Mouse (Mus musculus): Measurements from ENCODE around the gene Sh3rf3.

Sh3rf3 gene

GRCm38 (mm10) chr10:58922216-58922829 lies 109.2 kb downstream of the Sh3rf3 start:
- DNase-seq = no peak

DNA sequence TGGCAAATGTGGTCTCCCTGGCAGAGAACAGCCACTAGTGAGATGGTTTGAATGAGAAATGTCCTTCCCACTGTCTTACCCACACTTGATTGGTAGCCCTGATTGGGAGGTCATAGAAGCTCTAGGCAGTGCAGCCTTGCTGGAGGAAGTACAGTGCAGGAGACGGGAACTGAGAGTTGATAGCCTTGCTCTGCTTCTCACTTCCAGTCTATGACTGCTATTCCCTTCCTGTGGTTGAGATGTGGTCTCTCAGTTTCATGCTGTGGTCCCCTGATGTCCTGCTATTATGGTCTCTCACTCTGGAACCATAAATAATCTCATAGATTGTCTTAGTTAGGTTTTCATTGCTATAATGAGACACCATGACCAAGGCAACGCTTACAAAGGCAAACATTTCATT lies 109.8 kb downstream of the Sh3rf3 start:
- DNase-seq = no peak

DNA sequence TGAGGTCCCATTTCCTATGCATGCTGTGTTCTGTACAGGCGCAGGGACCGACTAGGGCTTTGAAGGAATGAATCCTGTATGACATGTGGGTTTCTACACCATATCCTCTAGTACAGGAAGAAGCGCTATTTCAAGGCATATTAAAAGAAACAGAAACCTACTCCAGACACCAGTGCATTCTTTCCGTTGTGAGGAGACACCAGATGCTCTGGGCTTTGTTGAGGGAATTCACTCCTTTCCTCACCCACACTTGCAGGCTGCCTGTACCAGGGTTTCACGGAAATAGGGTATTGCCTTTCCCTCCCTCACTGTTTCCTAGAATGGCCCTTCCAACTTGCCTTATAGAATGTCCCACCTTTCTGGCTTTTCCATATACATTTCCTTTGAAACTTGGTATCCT lies 113.4 kb downstream of the Sh3rf3 start:
- DNase-seq = no peak

DNA sequence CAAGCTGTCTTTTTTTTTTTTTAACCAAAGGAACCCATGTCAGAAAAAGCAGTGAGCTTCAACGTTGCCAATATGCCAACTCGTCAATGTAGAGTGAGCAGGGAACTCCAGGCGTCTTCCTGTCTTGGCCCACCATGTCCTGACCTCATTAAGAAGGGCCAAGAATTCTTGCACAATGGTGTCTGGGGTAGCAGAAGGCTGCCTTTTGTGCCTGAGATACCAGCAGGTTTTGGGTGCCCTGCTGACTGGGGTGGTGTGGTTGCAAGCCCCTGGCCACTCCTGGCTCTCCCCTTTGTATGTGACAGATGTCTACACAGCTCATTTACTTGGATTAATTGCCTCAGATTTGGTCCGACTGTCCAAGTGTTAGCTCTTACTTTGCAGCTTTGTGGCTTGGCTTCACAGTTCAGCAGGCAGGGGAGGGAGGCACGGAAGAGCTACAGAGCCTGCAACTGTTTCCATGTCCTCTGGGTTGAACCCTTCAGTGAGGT lies 115.8 kb downstream of the Sh3rf3 start:
- DNase-seq = no peak

DNA sequence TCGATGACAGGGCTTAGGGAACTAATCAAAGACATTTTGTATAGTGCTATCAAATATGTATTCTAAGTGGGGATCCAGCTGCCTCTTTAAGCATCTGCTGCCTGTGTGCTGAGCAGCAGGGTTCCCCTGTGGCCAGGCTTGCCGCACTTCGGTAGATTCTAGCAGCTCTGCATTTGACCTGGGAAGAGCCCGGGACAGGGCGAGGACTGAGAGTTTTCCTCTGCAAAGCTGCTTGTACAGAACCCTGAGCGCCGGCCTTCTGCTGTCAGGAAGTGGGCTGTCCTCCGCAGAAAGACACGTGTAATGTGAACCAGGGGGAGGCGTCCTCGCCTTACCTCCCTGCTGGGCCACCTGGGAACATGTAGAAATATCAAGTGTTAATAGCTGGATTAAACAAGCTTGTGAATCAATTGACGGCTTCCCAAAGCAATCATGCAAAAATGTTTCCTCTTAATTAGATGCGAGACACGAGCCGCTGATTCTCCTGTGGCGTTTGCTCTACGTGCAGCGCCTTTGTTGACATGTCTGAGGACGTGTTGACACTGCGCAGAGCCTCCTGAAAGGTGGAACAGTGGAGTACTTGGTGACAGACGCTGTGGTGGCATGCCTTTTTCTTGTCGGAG lies 119.1 kb downstream of the Sh3rf3 start:
- DNase-seq = no peak

GRCm38 (mm10) chr10:58935606-58936005 lies 122.4 kb downstream of the Sh3rf3 start:
- no peak for DNase-seq

DNA sequence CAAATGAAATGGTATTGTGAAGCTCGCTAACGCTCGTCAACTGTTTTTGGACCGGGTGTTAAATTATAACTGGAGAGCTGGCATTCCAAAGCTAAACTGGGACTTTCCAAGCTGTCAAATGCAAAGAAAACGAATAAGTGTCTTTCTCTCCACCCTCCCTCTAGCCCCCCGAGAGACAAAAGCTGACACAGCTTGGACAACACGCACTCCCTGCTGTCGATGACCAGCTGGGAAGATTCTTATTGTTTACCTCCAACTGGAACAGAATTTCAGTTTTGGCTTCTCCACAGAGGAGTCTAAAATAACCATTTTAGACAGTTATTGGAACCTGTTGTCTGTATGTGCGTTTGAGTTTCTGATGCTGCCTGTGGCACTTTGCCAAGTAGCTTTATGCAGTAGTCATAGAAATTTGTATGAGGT lies 123.3 kb downstream of the Sh3rf3 start:
- DNase-seq = no peak

DNA sequence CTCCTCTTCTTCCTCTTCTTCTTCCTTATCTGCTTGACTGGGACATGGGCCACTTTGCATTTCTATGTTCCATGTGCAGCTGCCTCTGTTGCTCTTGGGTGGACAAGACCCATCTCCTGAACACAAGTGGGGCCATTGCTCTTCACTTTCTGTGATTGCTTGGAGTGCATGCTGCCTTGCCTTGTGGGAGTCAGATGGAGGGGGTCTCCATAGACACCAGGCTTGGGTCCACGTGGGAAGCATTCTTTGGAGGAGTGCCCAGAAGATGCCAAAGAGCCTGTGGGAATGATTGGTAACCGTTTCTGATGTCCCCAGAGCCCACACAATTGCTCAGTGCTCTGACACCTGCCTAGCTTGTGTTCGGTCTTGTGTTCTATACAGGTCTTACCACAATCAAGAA lies 124.4 kb downstream of the Sh3rf3 start:
- DNase-seq = no peak

DNA sequence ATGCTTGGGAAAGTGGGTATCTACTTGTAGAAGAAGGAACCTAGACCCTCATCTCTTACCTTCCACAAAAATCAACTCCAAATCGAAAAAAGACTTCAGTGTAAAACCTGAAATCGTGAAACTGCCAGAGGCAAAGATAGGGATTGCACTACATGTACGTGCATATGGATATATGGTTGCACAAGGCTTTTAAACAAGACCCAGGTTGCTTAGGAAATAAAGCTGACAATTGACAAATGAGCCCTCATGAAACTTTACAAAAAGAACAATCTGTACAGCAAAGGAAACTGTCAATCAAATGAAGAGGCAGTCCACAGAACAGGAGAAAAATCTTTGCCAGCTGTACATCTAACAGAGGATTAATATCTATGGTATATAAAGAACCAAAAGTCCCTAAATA lies 129.7 kb downstream of the Sh3rf3 start:
- DNase-seq = no peak

DNA sequence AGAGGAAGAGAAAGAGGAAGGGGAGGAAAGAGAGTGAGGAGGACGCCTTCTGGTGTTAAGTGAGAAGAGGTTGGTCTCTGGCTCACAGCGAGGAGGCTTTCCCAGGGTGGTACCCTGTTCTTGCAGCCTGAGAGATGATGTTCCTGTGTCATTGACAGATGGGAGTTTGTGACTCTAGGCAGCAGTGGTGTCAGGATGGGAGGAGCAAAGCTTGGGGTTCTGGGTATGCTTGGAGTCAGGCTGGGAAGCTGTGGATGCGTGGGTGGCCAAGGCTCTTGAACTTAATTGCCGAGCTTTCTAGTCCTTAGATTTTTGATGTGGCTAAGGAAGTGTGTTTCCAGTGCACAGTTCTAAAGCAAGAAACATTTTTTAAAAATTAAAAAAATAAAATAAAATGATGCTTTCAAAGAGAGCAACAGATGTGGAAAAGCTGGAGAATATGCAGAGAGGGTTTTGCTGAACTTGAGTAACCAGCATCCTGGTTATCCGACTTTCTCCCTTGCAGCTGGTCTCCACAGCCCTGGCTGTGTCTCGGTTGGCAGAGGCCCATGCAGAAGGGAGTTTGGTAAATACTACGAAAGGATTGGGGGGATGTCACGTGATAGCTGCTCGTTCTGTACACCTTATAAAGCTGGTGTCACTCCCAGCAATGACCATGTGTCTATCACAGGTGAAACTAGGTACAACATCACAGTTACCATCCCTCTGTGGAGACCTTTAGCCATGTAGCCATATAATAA lies 130.7 kb downstream of the Sh3rf3 start:
- DNase-seq = no peak

GRCm38 (mm10) chr10:58944930-58945329 lies 131.8 kb downstream of the Sh3rf3 start:
- no peak for DNase-seq

DNA sequence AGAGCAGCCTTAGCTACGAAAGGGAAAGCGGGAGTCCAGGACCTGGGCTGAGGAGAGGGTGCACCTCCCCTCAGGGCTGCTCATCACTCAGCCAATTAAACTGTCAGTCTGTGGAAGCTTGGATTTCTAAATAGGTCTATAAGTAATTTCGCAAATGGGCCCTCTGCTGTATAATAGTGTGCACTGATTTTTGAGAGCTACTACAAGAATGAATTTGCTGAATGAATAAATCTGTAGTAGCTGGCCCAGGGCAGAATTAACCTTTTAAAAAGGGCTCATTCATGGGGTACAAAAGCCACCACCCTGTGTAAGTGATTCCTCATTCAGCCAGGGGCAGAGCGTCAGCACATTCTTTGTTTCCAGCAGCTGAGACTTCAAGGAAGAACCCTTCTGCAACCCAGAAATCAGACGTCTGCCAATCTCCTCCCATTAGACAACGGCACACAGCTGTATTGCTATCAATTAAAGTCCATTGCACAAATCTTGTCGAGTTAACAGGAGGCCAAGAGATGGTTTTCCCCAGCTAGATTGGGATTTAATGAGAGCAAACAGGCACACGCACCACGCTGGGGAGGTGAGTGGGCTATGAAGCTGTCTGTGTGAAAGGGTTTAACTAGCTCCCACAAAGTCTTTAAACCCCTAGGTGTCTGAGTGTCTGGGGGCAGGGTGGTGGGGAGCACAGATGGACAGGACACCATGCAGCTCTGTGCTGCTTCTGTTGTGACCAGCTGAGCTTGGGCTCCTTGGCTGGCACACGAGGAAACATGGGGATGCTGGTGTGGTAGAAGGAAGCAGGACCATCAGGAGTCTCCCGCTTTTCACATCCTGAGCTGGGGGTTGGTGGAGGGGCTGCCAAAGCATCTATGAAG lies 136.8 kb downstream of the Sh3rf3 start:
- no peak for DNase-seq

DNA sequence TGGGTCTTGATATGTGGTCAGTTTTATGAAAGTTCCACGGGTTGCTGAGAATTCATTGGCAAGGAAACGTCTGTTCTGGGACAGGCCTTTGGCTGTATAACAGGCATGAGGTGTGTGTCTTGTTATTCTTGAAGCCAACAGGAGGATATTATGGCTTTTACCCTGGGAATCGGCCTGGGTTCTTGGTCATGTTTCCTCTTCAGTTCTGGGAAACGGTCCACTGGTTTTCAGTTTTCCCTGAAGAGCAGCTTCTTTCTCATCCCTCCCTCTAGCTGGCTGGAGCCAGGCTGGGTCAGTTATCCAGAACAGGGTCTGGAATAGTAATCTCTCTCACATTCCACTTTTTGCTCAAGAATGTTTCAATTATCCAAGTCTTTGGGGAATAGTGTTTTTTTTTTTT lies 147.0 kb downstream of the Sh3rf3 start:
- no peak for DNase-seq

- DNase-seq = no peak
These were observed 155.1 kb downstream of the Sh3rf3 start for GRCm38 (mm10) chr10:58968236-58968635.

GRCm38 (mm10) chr10:58969351-58969750 lies 156.2 kb downstream of the Sh3rf3 start:
- no peak for DNase-seq

GRCm38 (mm10) chr10:58972115-58972514 lies 159.0 kb downstream of the Sh3rf3 start:
- no peak for DNase-seq

DNA sequence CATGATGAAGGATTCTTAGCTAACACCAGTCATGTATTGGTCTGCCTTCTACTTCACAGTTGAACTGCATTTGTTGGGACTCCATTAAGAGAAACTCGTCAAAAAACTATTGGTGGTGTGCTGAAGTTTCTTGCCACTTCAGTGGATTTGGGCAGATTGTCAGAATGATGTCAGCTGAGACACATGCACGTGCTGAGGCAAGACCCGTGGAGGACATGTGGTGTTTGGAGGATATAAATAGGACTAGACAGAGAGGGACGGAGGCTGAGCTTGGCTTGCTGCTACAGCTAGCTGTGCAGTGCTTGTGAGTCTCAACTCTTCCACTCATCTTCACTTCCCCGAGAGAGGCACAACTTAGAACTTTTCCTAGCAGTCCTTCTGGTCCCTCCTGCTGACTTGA lies 161.0 kb downstream of the Sh3rf3 start:
- DNase-seq = no peak

DNA sequence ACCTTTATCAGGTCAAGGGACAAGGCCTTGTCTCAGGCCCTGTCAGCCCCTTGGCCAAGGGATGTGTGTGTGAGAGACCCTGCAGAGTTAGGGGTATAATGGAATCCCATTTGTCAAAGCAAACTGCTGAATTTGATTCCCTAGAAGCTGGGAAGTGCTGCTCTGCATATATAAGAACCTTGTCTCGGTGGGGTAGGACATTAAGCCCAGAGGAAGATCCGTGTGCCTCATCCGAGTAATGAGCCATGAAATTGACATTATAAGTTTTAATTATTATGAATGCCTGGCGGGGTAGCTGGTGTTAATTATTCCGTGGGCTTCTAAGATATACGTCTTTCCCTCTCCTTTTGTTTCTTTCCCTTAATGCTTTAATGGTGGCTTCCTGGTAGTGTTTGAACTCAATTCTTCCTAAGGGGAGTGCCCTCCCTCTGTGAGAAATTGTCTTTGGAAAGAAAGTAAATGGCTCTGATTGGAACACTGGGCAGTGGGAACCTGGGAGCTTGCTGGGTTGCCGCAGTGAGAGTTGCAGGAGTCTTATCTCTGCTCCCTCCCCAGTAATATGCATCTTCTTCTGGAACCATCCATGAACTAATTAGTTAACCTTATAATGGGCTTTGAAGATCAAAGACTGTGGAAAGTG lies 166.3 kb downstream of the Sh3rf3 start:
- no peak for DNase-seq

GRCm38 (mm10) chr10:58981674-58982329 lies 168.6 kb downstream of the Sh3rf3 start:
- DNase-seq = no peak

DNA sequence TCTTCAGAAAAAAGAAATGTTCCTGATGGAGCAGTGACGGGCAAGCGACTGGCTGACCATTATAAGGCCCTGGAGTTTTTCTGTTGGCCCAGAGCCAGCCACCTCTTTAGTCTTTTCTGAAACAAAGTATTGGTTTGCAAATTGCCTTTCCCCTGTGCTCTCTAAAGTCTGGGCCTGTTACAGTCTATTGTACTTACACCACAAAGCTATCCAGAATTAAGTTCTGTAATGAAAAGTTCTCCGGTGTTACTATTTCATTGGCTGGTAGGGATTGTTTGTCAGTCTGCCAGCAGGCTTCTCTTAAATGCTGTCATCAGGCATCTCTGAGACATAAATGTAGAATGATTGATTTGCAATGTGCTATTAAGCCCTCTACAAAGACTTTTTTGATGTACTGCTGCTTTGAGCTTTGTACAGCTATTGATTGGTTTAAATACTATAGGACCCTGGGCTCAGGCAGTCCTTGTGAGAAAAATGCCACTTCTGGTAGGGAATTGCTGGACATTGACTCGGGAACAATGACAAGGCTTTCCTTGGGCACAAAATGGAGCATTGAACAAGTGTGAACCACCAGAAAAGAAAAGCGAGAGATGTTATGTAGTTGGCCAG lies 169.5 kb downstream of the Sh3rf3 start:
- DNase-seq = no peak

- no peak for DNase-seq
These were observed 178.5 kb downstream of the Sh3rf3 start for GRCm38 (mm10) chr10:58991611-58992010.

DNA sequence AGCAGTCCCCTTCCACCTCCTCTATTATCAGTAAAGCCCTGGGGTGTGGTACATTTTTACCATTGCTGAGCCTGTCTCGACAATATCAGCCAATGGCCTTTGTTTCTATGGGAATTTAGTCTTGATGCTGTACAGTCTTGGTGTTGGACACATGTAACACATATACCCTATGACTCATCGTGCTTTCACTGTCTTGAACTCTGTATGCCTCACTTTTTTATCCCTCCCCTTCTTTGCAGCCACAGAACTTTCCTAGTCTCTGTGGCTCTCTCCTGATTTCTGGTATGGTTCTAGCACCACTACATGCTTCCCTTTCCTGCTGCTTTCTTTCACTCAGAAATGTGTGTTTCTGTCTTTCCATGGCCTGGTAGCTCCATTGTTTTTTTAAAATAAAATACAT lies 181.6 kb downstream of the Sh3rf3 start:
- DNase-seq = no peak
